Mouse (Mus musculus) bone marrow macrophage, adult 2 months (primary cell): ENCODE results near the gene Arhgap27.
"Not testable (repeated sequence)": the region's sequence is repeated elsewhere in the genome, so short reads cannot be mapped to it uniquely, and the experiment has no call there.

Experiments
- CTCF ChIP-seq: IDR thresholded peaks from 2 replicates; pipeline ENCODE4 v1.5.1; 2012; ENCODE audit warnings: low read depth, mild to moderate bottlenecking, low read length, moderate library complexity
- POLR2A ChIP-seq: IDR thresholded peaks from 2 replicates; pipeline ENCODE4 v1.6.1; 2012; ENCODE audit warnings: mild to moderate bottlenecking, low read depth, low read length, borderline replicate concordance

GRCm38 (mm10) chr11:103322832-103323231 is 40.7 kb downstream of the Arhgap27 start:
- TF ChIP-seq CTCF, POLR2A: not testable (repeated sequence)
